Mouse (Mus musculus): Measurements from ENCODE around the gene Adcyap1. TPM values are rescaled to one million over a fixed set of nuclear protein-coding genes. Genes with fewer than 3 reads are reported as not detected.

The Adcyap1 gene
- 10 to 100 TPM; 38.7 to 43.8 TPM for total RNA-seq (2021)

- no peak for DNase-seq (ENCODE audit: low spot score in 2 of 2)
- intact Hi-C loops (cut with DNase I) = loop anchor here (5.0 to 10.0 kb wide), 3 partner anchors 334 to 1354 kb away; no protein-coding TSS in a partner anchor
Measured at GRCm38 (mm10) chr17:93198717-93199116, at the start of gene Adcyap1. TSS of gene Adcyap1 (plus strand) at chr17:93199017.

- peak; percentile 54 to 60 for DNase-seq (ENCODE audit: low spot score in 2 of 2)
- intact Hi-C loops (cut with DNase I) = loop anchor here (2.0 kb wide), 1 partner anchor 1576 kb away; no protein-coding TSS in a partner anchor
Measured at GRCm38 (mm10) chr17:93158280-93158851, 40.5 kb upstream of the Adcyap1 start.

GRCm38 (mm10) chr17:93169572-93169971 lies 29.2 kb upstream of the Adcyap1 start:
- intact Hi-C loops (cut with DNase I) = no loop called here
- no peak for DNase-seq (ENCODE audit: low spot score in 2 of 2)

- peak in 1 of 2 experiments; percentile 73 for DNase-seq (ENCODE audit: low spot score in 2 of 2)
- intact Hi-C loops (cut with DNase I) = loop anchor here (2.0 to 10.0 kb wide), 4 partner anchors 335 to 1538 kb away; no protein-coding TSS in a partner anchor
Measured at GRCm38 (mm10) chr17:93196846-93197245, 2.0 kb upstream of the Adcyap1 start.

GRCm38 (mm10) chr17:93198213-93198612 lies 604 bp upstream of the Adcyap1 start:
- intact Hi-C loops (cut with DNase I) = loop anchor here (5.0 to 10.0 kb wide), 3 partner anchors 334 to 1354 kb away; no protein-coding TSS in a partner anchor
- no peak for DNase-seq (ENCODE audit: low spot score in 2 of 2)

- intact Hi-C loops (cut with DNase I) = loop anchor here (5.0 to 10.0 kb wide), 3 partner anchors 333 to 1353 kb away; no protein-coding TSS in a partner anchor
Measured at GRCm38 (mm10) chr17:93199218-93199617, 401 bp downstream of the Adcyap1 start.

GRCm38 (mm10) chr17:93199747-93200146 lies 930 bp downstream of the Adcyap1 start:
- intact Hi-C loops (cut with DNase I) = loop anchor here (5.0 to 10.0 kb wide), 6 partner anchors 263 to 1353 kb away; no protein-coding TSS in a partner anchor
- peak in 1 of 2 experiments; percentile 24 for DNase-seq (ENCODE audit: low spot score in 2 of 2)

More at GRCm38 (mm10) chr17:93199218-93199617, 401 bp downstream of the Adcyap1 start:
- DNase-seq (ENCODE audit: low spot score in 2 of 2) = peak in 1 of 2 experiments; percentile 67

GRCm38 (mm10) chr17:93200386-93201264 lies 1.8 kb downstream of the Adcyap1 start:
- DNase-seq (ENCODE audit: low spot score in 2 of 2) = peak in 1 of 2 experiments; percentile 30
- intact Hi-C loops (cut with DNase I) = loop anchor here (5.0 to 10.0 kb wide), 3 partner anchors 262 to 972 kb away; no protein-coding TSS in a partner anchor

- DNase-seq (ENCODE audit: low spot score in 2 of 2) = peak; percentile 12 to 75
- intact Hi-C loops (cut with DNase I) = loop anchor here (5.0 to 10.0 kb wide), 3 partner anchors 261 to 971 kb away; no protein-coding TSS in a partner anchor
Measured at GRCm38 (mm10) chr17:93201265-93201925, 2.6 kb downstream of the Adcyap1 start.

GRCm38 (mm10) chr17:93202165-93203075 lies 3.6 kb downstream of the Adcyap1 start:
- intact Hi-C loops (cut with DNase I) = loop anchor here (5.0 to 10.0 kb wide), 3 partner anchors 260 to 970 kb away; no protein-coding TSS in a partner anchor
- DNase-seq (ENCODE audit: low spot score in 2 of 2) = peak; percentile 24 to 53

GRCm38 (mm10) chr17:93203076-93204031 lies 4.5 kb downstream of the Adcyap1 start:
- peak; percentile 14 to 29 for DNase-seq (ENCODE audit: low spot score in 2 of 2)
- intact Hi-C loops (cut with DNase I) = loop anchor here (5.0 to 10.0 kb wide), 3 partner anchors 259 to 969 kb away; no protein-coding TSS in a partner anchor

- intact Hi-C loops (cut with DNase I) = no loop called here
- DNase-seq (ENCODE audit: low spot score in 2 of 2) = peak in 1 of 2 experiments; percentile 75
Measured at GRCm38 (mm10) chr17:93217785-93218184, 19.0 kb downstream of the Adcyap1 start.

- intact Hi-C loops (cut with DNase I) = no loop called here
- no peak for DNase-seq (ENCODE audit: low spot score in 2 of 2)
Measured at GRCm38 (mm10) chr17:93218640-93219039, 19.8 kb downstream of the Adcyap1 start.

- no peak for DNase-seq (ENCODE audit: low spot score in 2 of 2)
- intact Hi-C loops (cut with DNase I) = no loop called here
Measured at GRCm38 (mm10) chr17:93237355-93237754, 38.5 kb downstream of the Adcyap1 start.

Data from left cerebral cortex, postnatal 25 days (tissue).